Mouse (Mus musculus) embryonic fibroblast, embryonic 13.5 days (primary cell): Measurements from ENCODE around the gene Epsti1. TPM values are rescaled to one million over a fixed set of nuclear protein-coding genes. Genes with fewer than 3 reads are reported as not detected.

Experiments
- H3K27ac ChIP-seq: 2 replicates; pipeline ENCODE4 v1.5.1; 2012; ENCODE audit warnings: low read length, control low read depth, inconsistent platforms; ENCODE audit not compliant: insufficient read depth
- H3K4me1 ChIP-seq: 2 replicates; pipeline ENCODE4 v1.6.1; 2011; ENCODE audit warnings: low read length; ENCODE audit not compliant: control insufficient read depth, insufficient read depth
- H3K4me3 ChIP-seq: 2 replicates; pipeline ENCODE4 v1.5.1; 2011; ENCODE audit warnings: mild to moderate bottlenecking, control low read depth, low read length; ENCODE audit not compliant: insufficient read depth
- CTCF ChIP-seq: IDR thresholded peaks from 2 replicates; pipeline ENCODE4 v1.5.1; 2011; ENCODE audit warnings: mild to moderate bottlenecking, control low read depth, low read length, moderate library complexity, borderline replicate concordance; ENCODE audit not compliant: insufficient read depth
- POLR2A ChIP-seq: IDR thresholded peaks from 2 replicates; pipeline ENCODE4 v1.6.1; 2011; ENCODE audit warnings: low read depth, mild to moderate bottlenecking, control low read depth, low read length, moderate library complexity
- polyA plus RNA-seq: library from polyadenylated mRNA; stranded (reverse); fragments of >200 nt; gene quantifications from 2 replicates; pipeline ENCODE4 v1.2.4, GENCODE M21; 2011; ENCODE audit warnings: low read depth; ENCODE audit not compliant: missing spikeins, insufficient read length

Gene Epsti1
- polyA plus RNA-seq, 1 experiment, result 0.37 TPM

DNA sequence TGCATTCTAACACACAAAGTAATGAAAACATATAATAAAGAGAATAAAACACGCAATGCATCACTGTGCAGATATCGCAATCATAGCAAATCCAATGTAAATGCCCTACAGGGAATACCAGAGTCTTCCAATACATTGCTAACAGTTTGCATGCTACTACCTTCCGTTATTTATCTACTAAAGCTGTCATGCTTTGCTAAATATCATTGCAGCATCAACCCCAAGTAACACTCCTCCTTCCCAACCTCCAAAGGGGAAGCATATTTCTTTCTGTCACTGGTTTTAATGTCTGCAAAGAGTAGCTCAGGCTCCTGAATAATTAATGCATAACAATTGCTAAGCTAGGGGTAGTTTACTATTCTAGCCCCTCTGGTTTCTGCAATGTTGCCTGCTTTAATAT lies 144.2 kb downstream of the Epsti1 start:
- no peak for TF ChIP-seq POLR2A
- no peak for TF ChIP-seq CTCF
- H3K27ac ChIP-seq, result no peak overlapping the region
- H3K4me3 ChIP-seq, result no peak overlapping the region
- no peaks in the 10 kb centered on the region for H3K4me1 ChIP-seq

DNA sequence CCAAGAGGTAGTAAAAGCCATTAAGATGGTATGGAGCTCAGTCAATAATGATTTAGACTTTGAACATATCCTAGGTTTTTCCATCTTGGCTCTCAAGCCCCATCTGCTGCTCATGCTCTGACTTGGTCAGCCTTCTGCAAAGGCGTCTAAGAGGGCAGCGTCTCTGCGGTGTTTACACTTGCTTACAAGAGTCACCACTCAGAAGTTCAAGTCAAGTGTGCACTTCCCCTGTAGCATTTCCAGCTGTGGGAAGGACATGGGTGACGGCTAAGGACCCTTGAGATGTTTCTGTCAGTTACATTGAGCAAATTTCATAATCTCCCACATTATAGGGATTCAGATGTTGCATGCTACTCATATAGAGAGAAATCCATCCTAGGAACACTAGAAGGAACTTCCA lies 144.6 kb downstream of the Epsti1 start:
- no peaks in the 10 kb centered on the region for H3K4me1 ChIP-seq
- H3K4me3 ChIP-seq, result no peak overlapping the region
- TF ChIP-seq CTCF (no peak), POLR2A (no peak)
- H3K27ac ChIP-seq, result no peak overlapping the region

Other genes with a start within 250 kb of the Epsti1 start
- 31.7 and 54.7 TPM in 2 replicates for gene Dnajc15, start 29.1 kb upstream of the Epsti1 start, polyA plus RNA-seq
- not detected in 2 replicates for gene Fam216b, start 184.8 kb downstream of the Epsti1 start, polyA plus RNA-seq